Mouse (Mus musculus): ENCODE measurements around the gene Gm45140. TPM values are rescaled to one million over a fixed set of nuclear protein-coding genes. Genes with fewer than 3 reads are reported as not detected.

Gm45140 gene
- polyA plus RNA-seq, 1 experiment from 2014 or later = 2.3 TPM

DNA sequence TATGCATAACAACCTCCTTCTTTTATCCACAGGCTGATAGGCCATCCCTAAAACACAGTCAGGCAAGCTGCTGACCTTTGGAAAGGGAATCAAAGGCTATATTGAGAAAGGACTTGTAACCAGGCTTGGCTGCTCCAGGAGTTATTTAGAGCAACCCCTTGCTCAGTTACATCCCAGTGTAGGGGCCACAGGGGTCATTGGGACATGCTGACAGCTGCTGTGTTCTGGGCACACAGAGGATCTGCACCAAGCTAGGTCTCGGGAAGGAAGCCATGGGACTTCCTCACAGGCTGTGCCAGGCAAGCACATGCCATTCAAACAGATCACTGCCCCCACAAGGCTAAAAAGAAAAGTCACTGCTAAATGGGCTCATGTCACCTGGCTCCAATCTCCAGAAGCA lies 37.5 kb upstream of the Gm45140 start:
- no peaks in the 10 kb centered on the region for H3K9me3 ChIP-seq (replicated peaks; ENCODE audit: control insufficient read depth, low read length)
- no peak overlapping the region for H3K27ac ChIP-seq (ENCODE audit: low read depth, low read length)
- no peaks in the 10 kb centered on the region for H3K4me1 ChIP-seq (ENCODE audit: control insufficient read depth, insufficient read depth, low read length)
- 26% methylated on average over 1 of the region's 1 CpGs for WGBS (ENCODE audit: insufficient replicate concordance)
- no peak overlapping the region for H3K4me3 ChIP-seq (ENCODE audit: low read depth, low read length)
- no peak overlapping the region for H3K4me2 ChIP-seq
- H3K9ac ChIP-seq (ENCODE audit: low read depth, low read length) = no peak overlapping the region
- H3K36me3 ChIP-seq (ENCODE audit: control insufficient read depth, insufficient read depth, low read length) = no peaks in the 10 kb centered on the region
- ATAC-seq (replicated peaks; ENCODE audit: insufficient number of reproducible peaks, low FRiP score, low TSS enrichment) = no peak
- H3K27me3 ChIP-seq (ENCODE audit: control insufficient read depth, insufficient read depth, low read length) = no peaks in the 10 kb centered on the region

DNA sequence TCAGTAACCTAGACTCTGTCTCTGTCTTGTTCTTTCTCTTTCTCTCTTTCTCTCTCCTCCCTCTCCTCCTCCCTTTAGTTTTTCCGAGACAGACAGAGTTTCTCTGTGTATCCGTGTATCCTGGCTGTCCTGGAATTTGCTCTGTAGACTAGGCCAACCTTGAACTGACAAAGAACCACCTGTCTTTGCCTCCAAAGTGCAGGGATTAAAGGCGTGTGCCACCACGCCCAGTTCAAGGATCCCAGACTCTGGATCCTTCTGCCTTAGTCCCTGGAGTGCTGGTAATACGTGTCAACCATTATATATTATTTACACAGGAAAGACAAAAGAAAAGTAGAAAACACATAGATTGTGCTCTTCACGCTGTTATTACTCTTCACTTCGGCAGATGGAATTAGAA lies 35.6 kb upstream of the Gm45140 start:
- no peak overlapping the region for H3K4me3 ChIP-seq (ENCODE audit: low read depth, low read length)

DNA sequence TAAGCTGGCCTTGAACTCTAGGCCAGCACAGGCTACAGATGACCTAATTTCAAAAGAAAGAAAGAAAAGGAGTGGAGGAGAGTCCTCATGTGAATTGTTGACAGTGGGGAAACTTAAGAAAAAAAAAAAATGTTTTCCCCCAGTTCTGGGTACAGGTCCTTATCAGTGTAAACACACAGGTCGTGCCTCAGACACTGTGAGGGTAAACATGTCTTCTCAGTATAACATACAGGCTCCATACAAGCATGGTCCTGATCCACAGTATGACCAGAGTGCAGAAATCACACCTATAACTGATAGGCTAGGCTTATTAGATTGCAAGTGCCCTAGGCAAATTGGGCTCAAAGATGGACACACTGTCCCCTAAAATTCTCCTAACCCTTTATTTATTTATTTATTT lies 34.8 kb upstream of the Gm45140 start:
- no peak for ATAC-seq (replicated peaks; ENCODE audit: insufficient number of reproducible peaks, low FRiP score, low TSS enrichment)
- Histone ChIP-seq H3K4me3 (ENCODE audit: low read depth, low read length) (no peak overlapping the region), H3K27me3 (ENCODE audit: control insufficient read depth, insufficient read depth, low read length) (no peaks in the 10 kb centered on the region), H3K4me2 (no peak overlapping the region), H3K9ac (ENCODE audit: low read depth, low read length) (no peak overlapping the region), H3K36me3 (ENCODE audit: control insufficient read depth, insufficient read depth, low read length) (no peaks in the 10 kb centered on the region), H3K4me1 (ENCODE audit: control insufficient read depth, insufficient read depth, low read length) (no peaks in the 10 kb centered on the region), H3K9me3 (replicated peaks; ENCODE audit: control insufficient read depth, low read length) (no peaks in the 10 kb centered on the region), H3K27ac (ENCODE audit: low read depth, low read length) (no peak overlapping the region)
- WGBS (ENCODE audit: insufficient replicate concordance) = 32% methylated on average over 1 of the region's 1 CpGs

More for the DNA sequence above, 35.6 kb upstream of the Gm45140 start:
- no peaks in the 10 kb centered on the region for H3K9me3 ChIP-seq (replicated peaks; ENCODE audit: control insufficient read depth, low read length)
- H3K9ac ChIP-seq (ENCODE audit: low read depth, low read length) = no peak overlapping the region
- H3K27me3 ChIP-seq (ENCODE audit: control insufficient read depth, insufficient read depth, low read length) = no peaks in the 10 kb centered on the region
- 81% methylated on average over 7 of the region's 7 CpGs for WGBS (ENCODE audit: insufficient replicate concordance)
- H3K4me2 ChIP-seq = no peak overlapping the region
- no peak for ATAC-seq (replicated peaks; ENCODE audit: insufficient number of reproducible peaks, low FRiP score, low TSS enrichment)
- H3K36me3 ChIP-seq (ENCODE audit: control insufficient read depth, insufficient read depth, low read length) = no peaks in the 10 kb centered on the region
- no peak overlapping the region for H3K27ac ChIP-seq (ENCODE audit: low read depth, low read length)
- H3K4me1 ChIP-seq (ENCODE audit: control insufficient read depth, insufficient read depth, low read length) = no peaks in the 10 kb centered on the region

DNA sequence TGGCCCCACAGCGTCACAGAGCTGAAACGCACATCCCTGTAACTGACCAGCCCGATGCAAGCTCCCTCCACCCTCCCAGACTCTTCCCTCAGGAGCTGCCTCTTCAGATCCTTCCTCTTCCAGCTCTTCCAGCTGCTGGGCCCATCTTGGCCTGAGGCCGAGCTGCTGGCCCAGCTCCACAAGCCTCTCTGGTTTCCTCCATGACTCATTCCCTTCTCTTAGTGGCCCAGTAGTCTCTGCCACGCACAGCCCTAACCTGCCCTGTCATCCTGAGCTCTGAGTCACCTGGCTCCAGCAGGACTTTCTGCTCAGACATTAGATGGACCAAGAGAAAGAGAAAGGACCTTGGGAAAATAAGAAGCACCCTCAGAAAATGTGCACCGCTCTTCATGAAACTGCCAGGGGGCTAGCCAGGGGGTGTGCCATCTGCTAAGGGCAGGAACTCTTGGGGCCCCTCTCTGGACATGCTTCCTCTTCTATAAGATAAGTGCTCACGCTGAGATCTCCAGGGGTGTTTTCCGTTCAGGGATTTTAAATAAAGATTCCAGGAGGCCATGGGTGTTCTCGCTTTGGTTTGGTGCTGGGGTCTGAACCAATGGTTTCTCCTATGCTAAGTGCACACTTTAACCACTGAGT lies 33.4 kb upstream of the Gm45140 start:
- no peak overlapping the region for H3K4me3 ChIP-seq (ENCODE audit: low read depth, low read length)
- no peaks in the 10 kb centered on the region for H3K9me3 ChIP-seq (replicated peaks; ENCODE audit: control insufficient read depth, low read length)
- H3K27ac ChIP-seq (ENCODE audit: low read depth, low read length) = 0 out of 2 replicates have a peak overlapping the region, but pooled peaks have one; percentile 24
- no peaks in the 10 kb centered on the region for H3K27me3 ChIP-seq (ENCODE audit: control insufficient read depth, insufficient read depth, low read length)
- H3K36me3 ChIP-seq (ENCODE audit: control insufficient read depth, insufficient read depth, low read length) = no peaks in the 10 kb centered on the region
- H3K9ac ChIP-seq (ENCODE audit: low read depth, low read length) = no peak overlapping the region
- 57% methylated on average over 9 of the region's 9 CpGs for WGBS (ENCODE audit: insufficient replicate concordance)
- peak; percentile 65; the same call in 1 of the 2 replicates for ATAC-seq (replicated peaks; ENCODE audit: insufficient number of reproducible peaks, low FRiP score, low TSS enrichment)
- no peaks in the 10 kb centered on the region for H3K4me1 ChIP-seq (ENCODE audit: control insufficient read depth, insufficient read depth, low read length)
- peak overlapping the region; percentile 2; the same call in 1 of the 2 replicates for H3K4me2 ChIP-seq

GRCm38 (mm10) chr6:87867256-87867655 lies 31.7 kb upstream of the Gm45140 start:
- Histone ChIP-seq H3K27ac (ENCODE audit: low read depth, low read length) (no peak overlapping the region), H3K27me3 (ENCODE audit: control insufficient read depth, insufficient read depth, low read length) (no peaks in the 10 kb centered on the region), H3K9ac (ENCODE audit: low read depth, low read length) (no peak overlapping the region), H3K4me2 (no peak overlapping the region), H3K36me3 (ENCODE audit: control insufficient read depth, insufficient read depth, low read length) (no peaks in the 10 kb centered on the region), H3K9me3 (replicated peaks; ENCODE audit: control insufficient read depth, low read length) (no peaks in the 10 kb centered on the region), H3K4me1 (ENCODE audit: control insufficient read depth, insufficient read depth, low read length) (no peaks in the 10 kb centered on the region), H3K4me3 (ENCODE audit: low read depth, low read length) (no peak overlapping the region)
- ATAC-seq (replicated peaks; ENCODE audit: insufficient number of reproducible peaks, low FRiP score, low TSS enrichment) = no peak
- WGBS (ENCODE audit: insufficient replicate concordance) = 63% methylated on average over 2 of the region's 2 CpGs

GRCm38 (mm10) chr6:87866211-87866610 lies 30.6 kb upstream of the Gm45140 start:
- 76% methylated on average over 6 of the region's 6 CpGs for WGBS (ENCODE audit: insufficient replicate concordance)
- H3K4me1 ChIP-seq (ENCODE audit: control insufficient read depth, insufficient read depth, low read length) = no peaks in the 10 kb centered on the region
- no peak for ATAC-seq (replicated peaks; ENCODE audit: insufficient number of reproducible peaks, low FRiP score, low TSS enrichment)

DNA sequence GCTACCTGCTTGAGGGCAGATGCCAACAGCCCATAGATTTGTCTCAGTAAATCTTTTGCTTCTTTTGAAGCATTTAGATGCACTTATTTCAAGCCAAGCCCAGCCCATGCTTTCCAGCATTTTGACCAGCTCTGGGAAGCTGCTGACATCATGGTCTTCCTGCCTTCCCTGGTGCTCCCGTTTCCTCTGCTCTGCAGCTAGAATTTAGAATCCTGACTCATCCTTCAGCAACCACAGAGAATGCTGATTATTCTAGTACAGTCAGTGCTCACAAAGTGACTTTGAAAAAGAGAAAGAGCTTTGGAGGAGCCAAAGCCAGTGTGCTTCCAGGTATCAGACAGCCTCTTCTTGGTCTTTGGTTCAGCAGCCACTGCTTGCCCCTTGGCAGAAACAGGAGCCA lies 21.5 kb upstream of the Gm45140 start:
- H3K27me3 ChIP-seq (ENCODE audit: control insufficient read depth, insufficient read depth, low read length) = no peaks in the 10 kb centered on the region
- no peaks in the 10 kb centered on the region for H3K4me1 ChIP-seq (ENCODE audit: control insufficient read depth, insufficient read depth, low read length)
- no peak overlapping the region for H3K9ac ChIP-seq (ENCODE audit: low read depth, low read length)
- 29% methylated on average over 1 of the region's 1 CpGs for WGBS (ENCODE audit: insufficient replicate concordance)
- no peak for ATAC-seq (replicated peaks; ENCODE audit: insufficient number of reproducible peaks, low FRiP score, low TSS enrichment)
- H3K9me3 ChIP-seq (replicated peaks; ENCODE audit: control insufficient read depth, low read length) = no peaks in the 10 kb centered on the region
- H3K36me3 ChIP-seq (ENCODE audit: control insufficient read depth, insufficient read depth, low read length) = no peaks in the 10 kb centered on the region
- no peak overlapping the region for H3K27ac ChIP-seq (ENCODE audit: low read depth, low read length)
- H3K4me3 ChIP-seq (ENCODE audit: low read depth, low read length) = no peak overlapping the region
- H3K4me2 ChIP-seq = no peak overlapping the region

More at GRCm38 (mm10) chr6:87866211-87866610, 30.6 kb upstream of the Gm45140 start:
- H3K27me3 ChIP-seq (ENCODE audit: control insufficient read depth, insufficient read depth, low read length) = no peaks in the 10 kb centered on the region
- no peaks in the 10 kb centered on the region for H3K36me3 ChIP-seq (ENCODE audit: control insufficient read depth, insufficient read depth, low read length)
- no peak overlapping the region for H3K4me3 ChIP-seq (ENCODE audit: low read depth, low read length)
- no peak overlapping the region for H3K27ac ChIP-seq (ENCODE audit: low read depth, low read length)
- H3K9ac ChIP-seq (ENCODE audit: low read depth, low read length) = no peak overlapping the region
- H3K9me3 ChIP-seq (replicated peaks; ENCODE audit: control insufficient read depth, low read length) = no peaks in the 10 kb centered on the region
- no peak overlapping the region for H3K4me2 ChIP-seq

- Histone ChIP-seq H3K4me2 (no peak overlapping the region), H3K4me3 (ENCODE audit: low read depth, low read length) (no peak overlapping the region), H3K9ac (ENCODE audit: low read depth, low read length) (no peak overlapping the region), H3K9me3 (replicated peaks; ENCODE audit: control insufficient read depth, low read length) (no peaks in the 10 kb centered on the region), H3K4me1 (ENCODE audit: control insufficient read depth, insufficient read depth, low read length) (peaks cover 5% of the 10 kb centered on the region), H3K27me3 (ENCODE audit: control insufficient read depth, insufficient read depth, low read length) (no peaks in the 10 kb centered on the region), H3K27ac (ENCODE audit: low read depth, low read length) (no peak overlapping the region), H3K36me3 (ENCODE audit: control insufficient read depth, insufficient read depth, low read length) (no peaks in the 10 kb centered on the region; the same call in 1 of the 2 replicates)
- ATAC-seq (replicated peaks; ENCODE audit: insufficient number of reproducible peaks, low FRiP score, low TSS enrichment) = no peak
- WGBS (ENCODE audit: insufficient replicate concordance) = 77% methylated on average over 4 of the region's 4 CpGs
Observed at GRCm38 (mm10) chr6:87853446-87853845, 17.9 kb upstream of the Gm45140 start.

- Histone ChIP-seq H3K27me3 (ENCODE audit: control insufficient read depth, insufficient read depth, low read length) (no peaks in the 10 kb centered on the region), H3K9ac (ENCODE audit: low read depth, low read length) (no peak overlapping the region), H3K4me2 (peak overlapping the region; percentile 93; the same call in 1 of the 2 replicates), H3K36me3 (ENCODE audit: control insufficient read depth, insufficient read depth, low read length) (peaks cover 4% of the 10 kb centered on the region; the same call in 1 of the 2 replicates), H3K9me3 (replicated peaks; ENCODE audit: control insufficient read depth, low read length) (no peaks in the 10 kb centered on the region), H3K4me3 (ENCODE audit: low read depth, low read length) (no peak overlapping the region), H3K4me1 (ENCODE audit: control insufficient read depth, insufficient read depth, low read length) (peaks cover 13% of the 10 kb centered on the region), H3K27ac (ENCODE audit: low read depth, low read length) (no peak overlapping the region)
- ATAC-seq (replicated peaks; ENCODE audit: insufficient number of reproducible peaks, low FRiP score, low TSS enrichment) = no peak
- 78% methylated on average over 6 of the region's 6 CpGs for WGBS (ENCODE audit: insufficient replicate concordance)
Observed at GRCm38 (mm10) chr6:87851871-87852270, 16.3 kb upstream of the Gm45140 start.

Data from heart, embryonic 11.5 days (tissue).